Mouse (Mus musculus) cerebellum, adult 18-20 months (tissue): ENCODE data around the gene Nbeal1.

Experiments
- DNase-seq, 2 experiments: peaks; one replicate each; pipeline ENCODE4 v3.0.0; 2021

Gene Nbeal1

GRCm38 (mm10) chr1:60344670-60345069, 164.3 kb downstream of the Nbeal1 start:
- no peak for DNase-seq

- DNase-seq = no peak
Observed at GRCm38 (mm10) chr1:60345712-60346111, 165.3 kb downstream of the Nbeal1 start.

GRCm38 (mm10) chr1:60352786-60353185, 172.4 kb downstream of the Nbeal1 start:
- DNase-seq = no peak

- no peak for DNase-seq
Observed at GRCm38 (mm10) chr1:60361626-60362025, 181.2 kb downstream of the Nbeal1 start.

GRCm38 (mm10) chr1:60376556-60376955, 196.2 kb downstream of the Nbeal1 start:
- no peak for DNase-seq

GRCm38 (mm10) chr1:60381910-60382309, 201.5 kb downstream of the Nbeal1 start:
- DNase-seq = no peak
